Mouse (Mus musculus) limb, embryonic 15.5 days (tissue): ENCODE measurements around the gene Txndc12. TPM values are rescaled to one million over a fixed set of nuclear protein-coding genes. Genes with fewer than 3 reads are reported as not detected.

Experiments
- ATAC-seq: fragments of 200-750 bp; cut with Nextera tagmentation; 2 replicates; pipeline ENCODE4 v1.8.0; 2017; ENCODE audit warnings: low read depth, moderate TSS enrichment; ENCODE audit not compliant: insufficient number of reproducible peaks, low FRiP score, low TSS enrichment
- H3K27ac ChIP-seq: fragments of 300-500 bp; sonication (generic); 2 replicates; pipeline ENCODE4 v1.5.1; 2015; ENCODE audit warnings: moderate library complexity, mild to moderate bottlenecking, inconsistent platforms
- H3K27me3 ChIP-seq: fragments of 300-500 bp; sonication (generic); 2 replicates; pipeline ENCODE4 v1.6.1; 2015; ENCODE audit warnings: inconsistent platforms
- H3K36me3 ChIP-seq: fragments of 300-500 bp; sonication (generic); 2 replicates; pipeline ENCODE4 v1.6.1; 2015; ENCODE audit warnings: inconsistent platforms
- H3K4me1 ChIP-seq: fragments of 300-500 bp; sonication (generic); 2 replicates; pipeline ENCODE4 v1.6.1; 2015; ENCODE audit warnings: inconsistent platforms
- H3K4me2 ChIP-seq: fragments of 300-500 bp; sonication (generic); 2 replicates; pipeline ENCODE4 v1.6.1; 2015; ENCODE audit warnings: mild to moderate bottlenecking, inconsistent platforms
- H3K4me3 ChIP-seq: fragments of 300-500 bp; sonication (generic); 2 replicates; pipeline ENCODE4 v1.5.1; 2015; ENCODE audit warnings: mild to moderate bottlenecking, inconsistent platforms
- H3K9ac ChIP-seq: fragments of 300-500 bp; sonication (generic); 2 replicates; pipeline ENCODE4 v1.6.1; 2015; ENCODE audit warnings: inconsistent platforms
- H3K9me3 ChIP-seq: fragments of 300-500 bp; sonication (generic); 2 replicates; pipeline ENCODE4 v1.6.1; 2016; ENCODE audit warnings: inconsistent platforms
- WGBS: fragments of 180-500 bp; shearing (Covaris S2); methylation state at CpG from one replicate; pipeline ENCODE4 v1.1.7; 2015; 5-methylcytosine and 5-hydroxymethylcytosine counted together
- polyA plus RNA-seq: library from polyadenylated mRNA; unstranded; fragments of >200 nt; fragmentation: Nextera tagmentation; extraction: Ambion mirVana; gene quantifications from 2 replicates; pipeline ENCODE4 v1.2.1, GENCODE M21; 2015

Txndc12 gene
- polyA plus RNA-seq, 1 experiment from 2014 or later = 112 TPM

GRCm38 (mm10) chr4:108904076-108904475 is 69.7 kb downstream of the Txndc12 start:
- no peak overlapping the region for H3K27ac ChIP-seq
- no peak overlapping the region for H3K4me2 ChIP-seq
- no peak for ATAC-seq
- H3K36me3 ChIP-seq = no peaks in the 10 kb centered on the region
- H3K4me3 ChIP-seq = no peak overlapping the region
- 55% methylated on average over 6 of the region's 6 CpGs for WGBS
- no peaks in the 10 kb centered on the region for H3K9me3 ChIP-seq
- no peaks in the 10 kb centered on the region for H3K27me3 ChIP-seq
- H3K4me1 ChIP-seq = no peaks in the 10 kb centered on the region
- no peak overlapping the region for H3K9ac ChIP-seq

GRCm38 (mm10) chr4:108904790-108905189 is 70.4 kb downstream of the Txndc12 start:
- H3K9ac ChIP-seq = no peak overlapping the region
- no peak for ATAC-seq
- no peaks in the 10 kb centered on the region for H3K4me1 ChIP-seq
- no peak overlapping the region for H3K4me3 ChIP-seq
- WGBS = 87% methylated on average over 10 of the region's 10 CpGs
- H3K36me3 ChIP-seq = no peaks in the 10 kb centered on the region
- no peaks in the 10 kb centered on the region for H3K27me3 ChIP-seq
- no peak overlapping the region for H3K27ac ChIP-seq
- no peak overlapping the region for H3K4me2 ChIP-seq
- H3K9me3 ChIP-seq = no peaks in the 10 kb centered on the region

GRCm38 (mm10) chr4:108905859-108906258 is 71.5 kb downstream of the Txndc12 start:
- 34% methylated on average over 6 of the region's 6 CpGs for WGBS
- no peaks in the 10 kb centered on the region for H3K9me3 ChIP-seq
- H3K4me1 ChIP-seq = no peaks in the 10 kb centered on the region
- no peak overlapping the region for H3K4me2 ChIP-seq
- H3K36me3 ChIP-seq = no peaks in the 10 kb centered on the region
- H3K9ac ChIP-seq = no peak overlapping the region
- ATAC-seq = no peak
- H3K27me3 ChIP-seq = no peaks in the 10 kb centered on the region
- H3K4me3 ChIP-seq = no peak overlapping the region
- H3K27ac ChIP-seq = no peak overlapping the region

- Histone ChIP-seq H3K36me3 (no peaks in the 10 kb centered on the region), H3K27me3 (no peaks in the 10 kb centered on the region), H3K27ac (no peak overlapping the region), H3K9ac (no peak overlapping the region), H3K4me1 (no peaks in the 10 kb centered on the region), H3K9me3 (no peaks in the 10 kb centered on the region), H3K4me2 (no peak overlapping the region), H3K4me3 (no peak overlapping the region)
- ATAC-seq = no peak
Observed at GRCm38 (mm10) chr4:108907475-108907874, 73.1 kb downstream of the Txndc12 start.

GRCm38 (mm10) chr4:108909872-108910425 is 75.5 kb downstream of the Txndc12 start:
- Histone ChIP-seq H3K4me3 (no peak overlapping the region), H3K4me1 (no peaks in the 10 kb centered on the region), H3K27me3 (no peaks in the 10 kb centered on the region), H3K36me3 (no peaks in the 10 kb centered on the region), H3K27ac (no peak overlapping the region), H3K9me3 (no peaks in the 10 kb centered on the region), H3K9ac (no peak overlapping the region), H3K4me2 (no peak overlapping the region)
- no peak for ATAC-seq
- WGBS = 54% methylated on average over 8 of the region's 8 CpGs

Other genes starting within 250 kb of the Txndc12 start
- 31.2 and 32.1 TPM in 2 replicates for gene Cc2d1b, start 214.7 kb upstream of the Txndc12 start, polyA plus RNA-seq
- 1.4 and 2.1 TPM in 2 replicates for gene 3110021N24Rik, start 115.0 kb upstream of the Txndc12 start, polyA plus RNA-seq
- gene Zfyve9, start 53.8 kb upstream of the Txndc12 start, polyA plus RNA-seq = 5.0 and 6.3 TPM in 2 replicates
- gene Btf3l4, start 987 bp upstream of the Txndc12 start, polyA plus RNA-seq = 129 and 140 TPM in 2 replicates
- gene Kti12, start 13.2 kb downstream of the Txndc12 start, polyA plus RNA-seq = 48.5 and 51.8 TPM in 2 replicates
- 0.74 and 1.2 TPM in 2 replicates for gene A730015C16Rik, start 14.0 kb downstream of the Txndc12 start, polyA plus RNA-seq
- 10.5 and 12.3 TPM in 2 replicates for gene Rab3b, start 44.5 kb downstream of the Txndc12 start, polyA plus RNA-seq
- 66.5 and 73.4 TPM in 2 replicates for gene Nrd1, start 166.1 kb downstream of the Txndc12 start, polyA plus RNA-seq